Mouse (Mus musculus) CH12F3 (cell line): ENCODE data around the gene Tmprss11a.

ENCODE experiments used
- in situ Hi-C: fragments of 300-500 bp; cut with MboI; formaldehyde crosslinking; loops from 2 replicates; pipeline ENCODE4 v1.14.3; 2020; ENCODE audit warnings: low sequenced_read_pairs

Gene Tmprss11a

DNA sequence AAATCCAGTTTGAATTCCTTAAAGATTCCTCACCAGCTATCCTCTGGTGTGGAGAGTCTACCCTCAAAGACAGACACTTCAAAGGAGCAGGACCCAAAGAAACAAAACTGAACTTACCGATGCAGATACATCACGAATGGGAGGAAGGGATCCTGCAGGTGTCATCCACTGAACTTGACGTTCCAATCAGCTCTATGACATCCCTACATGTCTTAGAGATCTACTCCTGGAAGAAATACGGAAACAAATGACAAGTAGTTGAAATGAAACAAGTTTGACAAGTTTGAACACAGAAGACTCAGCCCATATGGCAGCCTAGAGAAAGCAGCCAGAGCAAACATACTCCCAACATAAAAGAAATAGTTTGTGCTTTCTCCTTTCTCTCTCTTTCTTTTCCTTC is at the start of gene Tmprss11a:
Tmprss11a (minus strand) TSS at position 101 of the 400 bp plus-strand sequence.
- in situ Hi-C loops: no loop called here

DNA sequence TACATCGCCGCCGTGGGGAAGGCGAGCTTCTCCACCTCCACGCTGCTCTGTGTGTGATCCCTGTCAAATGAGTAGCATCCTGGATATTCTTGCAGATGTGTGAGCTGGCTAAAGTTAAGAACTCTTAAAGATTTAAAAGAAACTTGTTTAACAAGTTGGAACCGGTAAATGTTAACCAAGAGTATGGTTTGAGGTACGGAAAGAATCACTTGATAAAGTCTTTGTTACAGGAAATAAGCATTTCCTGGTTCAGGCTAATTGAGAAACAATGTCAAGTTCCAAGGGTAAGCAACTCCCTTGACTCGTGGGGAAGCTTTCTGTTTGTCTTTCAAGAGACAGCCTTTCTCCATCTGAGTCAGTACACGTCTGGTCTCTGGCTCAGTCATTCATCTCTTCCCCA is 49.7 kb upstream of the Tmprss11a start, which contains the start of gene Tmprss11g:
Tmprss11g (minus strand) TSS at position 101 of the 400 bp plus-strand sequence.
- in situ Hi-C loops: no loop called here

DNA sequence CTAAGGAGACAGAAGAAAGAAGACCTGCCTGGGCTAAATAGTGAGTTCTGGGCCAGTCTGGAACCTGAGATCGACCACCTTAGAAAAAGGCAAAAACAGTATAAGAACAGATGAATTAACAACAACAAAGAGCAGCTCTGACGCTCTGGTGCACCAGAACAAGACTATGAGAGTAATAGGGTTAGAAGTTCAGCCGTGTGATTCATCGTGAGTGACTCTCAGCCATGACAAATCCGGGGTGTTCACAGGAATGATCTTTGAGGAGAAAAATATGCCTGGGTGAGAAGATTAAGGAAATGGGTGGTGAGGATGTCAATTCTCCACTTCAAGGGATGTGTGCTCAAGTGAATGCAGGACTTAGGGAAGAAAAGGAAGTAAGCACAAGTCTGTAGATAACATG is 42.7 kb upstream of the Tmprss11a start:
- in situ Hi-C loops: no loop called here

DNA sequence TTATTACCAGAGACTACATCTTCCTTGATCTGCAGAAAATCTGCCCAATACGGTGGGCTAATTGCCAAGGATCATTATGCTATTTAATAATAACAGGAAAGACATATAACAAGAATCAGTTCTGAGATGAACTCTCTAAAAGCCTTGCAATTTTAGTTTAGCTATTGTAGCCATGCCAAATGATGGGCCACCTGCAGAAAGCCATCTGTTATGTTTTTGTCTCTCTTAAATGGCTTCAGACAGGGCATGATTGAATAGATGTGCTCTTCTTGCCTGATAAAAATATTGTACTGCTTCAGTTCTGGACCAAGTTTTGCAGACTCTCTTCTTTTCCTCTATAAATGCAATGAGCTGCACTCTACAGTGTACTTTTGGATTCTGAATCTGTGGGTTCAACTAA is 24.7 kb upstream of the Tmprss11a start:
- in situ Hi-C loops: no loop called here

DNA sequence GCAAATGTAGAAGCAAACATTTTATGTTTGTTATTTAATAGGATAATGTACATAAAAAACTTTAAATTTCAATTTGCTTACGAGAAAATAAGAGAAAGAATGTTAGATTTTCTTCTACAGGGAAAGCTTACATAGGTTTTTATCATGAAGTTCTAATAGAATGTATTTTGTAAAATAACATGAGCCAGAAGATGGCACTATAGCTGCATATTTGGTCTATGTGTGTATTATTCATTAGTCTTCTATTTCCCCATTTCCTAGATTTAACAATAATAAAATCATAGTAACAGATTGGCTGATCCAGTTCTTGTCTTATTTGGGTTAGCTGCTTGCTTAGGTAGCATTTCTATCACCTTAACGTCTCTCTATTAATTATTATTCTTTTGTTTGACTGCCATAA is 13.8 kb upstream of the Tmprss11a start:
- in situ Hi-C loops: no loop called here

DNA sequence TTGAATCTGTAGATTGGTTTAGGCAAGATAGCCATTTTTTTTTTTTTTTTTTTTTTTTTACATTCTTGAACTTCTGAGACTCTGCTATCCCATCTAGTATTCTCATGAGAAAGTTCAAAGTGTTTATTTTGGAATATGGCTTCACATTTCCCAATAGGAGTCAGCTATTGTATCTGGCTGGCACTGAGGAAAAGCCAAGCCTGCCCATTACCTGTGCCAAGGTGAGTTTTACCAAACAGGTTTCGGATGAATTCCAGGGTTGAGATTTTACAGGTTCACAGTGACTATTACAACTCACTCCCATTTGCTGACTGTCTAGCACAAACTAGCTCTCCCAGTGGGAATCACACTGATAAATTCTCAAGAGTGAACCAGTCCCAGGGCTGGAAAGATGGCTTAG is 13.2 kb upstream of the Tmprss11a start:
- in situ Hi-C loops: no loop called here

DNA sequence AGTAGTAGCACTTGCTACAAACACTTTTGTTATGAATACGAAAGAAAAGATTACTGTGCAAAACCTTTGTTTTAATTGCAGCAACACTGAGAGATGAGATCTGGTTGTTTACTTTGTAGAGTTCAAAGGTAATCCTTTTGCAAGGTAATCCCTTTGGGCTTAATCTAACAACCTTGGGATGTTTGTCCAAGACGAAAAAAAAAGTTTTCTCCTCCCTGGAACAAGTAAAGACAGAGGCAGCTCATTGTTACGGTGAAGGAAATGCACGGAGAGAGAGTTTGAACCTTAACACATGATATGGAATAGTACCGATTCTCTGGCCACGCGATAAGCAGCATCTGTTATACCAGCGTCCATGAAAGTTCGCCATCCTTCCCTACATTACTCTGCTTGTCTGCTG is 5.1 kb upstream of the Tmprss11a start:
- in situ Hi-C loops: no loop called here

DNA sequence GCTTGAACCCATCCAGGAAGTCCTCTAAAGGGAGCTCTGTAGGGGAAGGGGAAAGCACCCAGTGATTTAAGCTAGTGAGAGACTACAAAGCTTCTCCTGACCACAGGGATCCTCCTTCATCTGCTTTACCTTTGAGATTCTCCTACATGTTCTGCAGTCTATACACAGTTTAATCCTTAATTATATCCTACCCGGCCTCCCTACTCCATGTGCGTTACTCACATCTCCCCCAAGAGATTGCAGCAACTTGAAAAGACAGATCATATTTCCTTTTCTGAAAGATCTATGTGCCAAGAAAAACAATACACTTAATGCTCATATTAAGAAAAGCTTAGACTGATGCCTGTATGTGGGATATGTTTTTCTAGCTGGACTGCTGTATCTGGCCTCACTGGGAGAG is 29.5 kb downstream of the Tmprss11a start:
- in situ Hi-C loops: no loop called here

DNA sequence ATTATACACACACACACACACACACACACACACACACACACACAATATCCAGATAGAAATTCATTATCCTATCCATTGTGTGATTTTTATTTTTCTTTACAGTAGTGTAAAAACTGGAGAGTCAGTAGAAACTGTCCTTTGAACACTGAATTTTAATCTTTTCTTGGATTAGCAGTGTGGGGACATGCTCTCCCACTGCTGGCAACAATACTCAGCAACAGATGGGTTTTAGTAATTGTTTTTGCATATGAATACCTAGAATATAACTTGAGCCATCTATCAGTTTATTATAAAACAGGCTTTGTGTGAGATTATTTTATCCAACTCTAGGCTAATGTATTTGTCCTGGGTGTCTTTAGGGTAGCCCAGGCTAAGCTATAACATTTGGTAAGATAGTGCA is 30.2 kb downstream of the Tmprss11a start:
- in situ Hi-C loops: no loop called here

DNA sequence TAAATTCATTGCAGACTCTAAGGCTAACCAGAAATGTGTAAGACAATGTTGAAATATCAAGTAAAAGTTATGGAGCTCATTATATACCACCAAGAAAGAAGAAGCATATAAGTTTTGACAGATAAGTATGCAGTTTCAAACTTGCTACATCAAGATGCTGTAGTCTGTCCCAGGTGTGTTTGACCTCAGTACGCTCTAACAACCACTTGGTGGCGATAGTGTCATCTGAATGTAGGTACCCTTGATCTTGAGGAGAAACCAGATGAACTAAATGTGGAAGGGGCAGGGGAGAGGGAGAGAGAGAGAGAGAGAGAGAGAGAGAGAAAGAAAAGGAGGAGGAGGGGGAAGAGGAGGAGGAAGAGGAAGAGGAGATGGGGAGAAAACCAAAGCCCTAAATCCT is 36.1 kb downstream of the Tmprss11a start:
- in situ Hi-C loops: no loop called here

DNA sequence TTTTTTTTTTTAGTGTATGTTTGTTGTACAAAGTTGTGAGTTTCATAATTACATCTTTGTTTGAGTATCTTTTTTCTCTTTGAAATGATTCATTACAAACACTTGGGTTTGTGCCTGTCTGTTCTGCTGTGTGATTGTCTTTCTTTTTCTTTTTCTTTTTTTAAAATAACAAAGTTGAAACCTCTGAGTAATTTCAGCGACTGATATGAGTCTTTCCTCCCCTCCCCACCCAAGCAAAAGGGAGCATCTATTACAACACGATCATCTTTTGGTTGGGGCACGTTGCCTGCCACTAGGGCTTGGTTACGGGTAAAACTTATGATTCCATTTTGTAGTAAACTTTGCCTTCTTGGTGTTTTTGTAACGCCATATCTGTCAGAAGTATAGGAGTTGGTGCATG is 37.7 kb downstream of the Tmprss11a start:
- in situ Hi-C loops: no loop called here

DNA sequence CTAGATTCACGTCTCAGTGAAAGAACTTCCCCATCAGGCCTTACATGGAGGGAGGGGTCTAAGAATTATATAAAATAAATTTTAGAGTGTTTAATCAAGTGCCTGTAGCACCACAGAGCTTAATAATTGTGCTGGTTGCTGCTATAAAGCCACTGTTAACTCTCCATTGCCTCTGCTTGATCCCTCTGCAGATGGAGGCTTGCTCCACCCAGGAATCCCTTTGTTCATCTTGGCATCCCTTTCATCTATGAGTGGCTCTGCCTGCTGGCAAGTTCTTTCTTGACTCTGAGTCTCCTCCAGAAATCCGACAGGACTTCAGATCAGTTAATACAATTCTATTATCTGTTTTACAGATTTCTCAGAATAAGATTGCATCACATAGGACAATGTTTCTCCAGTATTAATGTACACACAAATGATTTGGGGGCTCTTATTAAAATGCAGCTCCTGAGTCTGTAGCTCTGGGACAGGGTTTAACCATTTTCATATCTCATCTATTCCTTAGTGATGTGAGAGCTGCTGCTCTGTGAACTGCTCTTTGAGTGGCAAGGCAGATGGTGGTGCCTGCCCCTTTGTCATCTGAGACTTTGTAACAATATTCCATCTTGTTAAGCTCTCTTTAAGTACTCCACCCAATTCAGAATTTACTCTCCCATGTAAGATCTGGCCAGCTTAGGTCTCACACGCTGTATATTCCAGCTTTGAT is 47.3 kb downstream of the Tmprss11a start:
- in situ Hi-C loops: no loop called here

DNA sequence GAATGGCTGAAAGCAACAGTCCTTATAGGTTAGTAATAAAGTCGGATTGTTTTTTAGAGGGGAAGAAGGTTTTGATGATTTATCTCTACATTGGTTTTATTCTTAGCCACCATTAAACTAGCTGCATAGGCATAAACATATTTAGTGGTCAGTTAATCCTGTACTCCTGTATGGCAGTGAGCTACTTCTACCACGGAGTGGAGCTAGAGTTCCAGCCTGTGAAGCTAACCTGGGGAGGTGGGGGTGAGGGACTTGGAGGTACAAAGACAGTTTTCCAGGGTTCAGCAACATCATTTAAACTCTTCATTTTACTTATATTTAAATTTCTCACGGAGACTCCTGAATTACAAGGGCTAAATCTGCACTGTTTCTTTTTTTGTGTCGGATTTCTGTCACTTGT is 49.3 kb downstream of the Tmprss11a start:
- in situ Hi-C loops: no loop called here

DNA sequence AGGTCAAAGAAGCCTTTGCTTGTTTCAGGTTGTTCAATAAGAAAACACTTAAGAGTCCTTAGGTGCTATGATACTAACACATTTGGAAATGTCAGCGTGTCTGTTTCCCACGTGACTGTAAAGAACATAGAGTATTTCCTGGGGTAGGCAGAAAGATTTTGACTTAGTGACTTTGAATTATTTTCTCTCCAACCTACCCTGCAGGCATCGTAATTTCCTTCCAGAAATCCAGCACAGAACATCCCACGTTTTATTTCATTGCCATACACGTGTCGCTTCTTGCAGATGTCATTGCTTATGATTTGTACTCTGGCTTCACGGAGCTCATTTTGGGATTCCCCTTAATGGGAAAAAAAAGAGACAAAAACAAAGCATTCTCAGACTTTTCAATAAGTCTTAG is 54.5 kb downstream of the Tmprss11a start:
- in situ Hi-C loops: no loop called here

DNA sequence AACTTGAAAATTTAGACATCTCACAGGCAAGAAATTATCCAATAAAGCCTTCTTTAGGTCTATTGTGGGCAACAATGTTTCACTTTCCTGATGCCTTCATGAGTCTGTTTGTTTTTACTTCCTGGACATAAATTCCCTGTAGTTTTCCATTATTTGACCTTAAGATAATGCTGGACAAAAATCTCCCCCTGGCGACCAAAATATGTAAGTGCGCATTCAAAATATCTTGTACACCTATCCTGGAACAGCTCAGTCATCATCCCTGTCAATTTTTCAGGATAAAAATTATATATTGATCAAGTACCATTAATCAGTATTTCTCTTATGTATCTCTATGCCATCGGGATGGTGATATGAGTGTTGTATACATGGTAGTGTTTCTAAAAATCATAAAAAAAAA is 58.0 kb downstream of the Tmprss11a start:
- in situ Hi-C loops: no loop called here

DNA sequence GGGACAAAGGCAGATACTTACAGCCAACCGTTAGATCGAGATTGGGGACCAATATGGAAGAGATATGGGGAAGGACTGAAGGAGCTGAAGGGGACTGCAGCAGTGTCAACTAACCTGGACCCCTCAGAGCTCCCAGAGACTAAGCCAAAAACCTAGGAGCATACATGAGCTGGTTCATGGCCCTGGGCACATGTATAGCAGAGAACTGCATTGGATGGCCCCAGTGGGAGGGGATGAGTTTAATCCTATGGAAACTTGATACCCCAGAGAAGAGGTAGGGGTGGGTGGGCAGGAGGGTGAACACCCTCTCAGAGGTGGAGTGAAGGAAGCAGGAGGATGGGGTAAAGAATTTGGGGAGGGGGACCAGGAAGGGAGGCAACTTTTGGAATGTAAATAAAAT is 60.8 kb downstream of the Tmprss11a start:
- in situ Hi-C loops: no loop called here

DNA sequence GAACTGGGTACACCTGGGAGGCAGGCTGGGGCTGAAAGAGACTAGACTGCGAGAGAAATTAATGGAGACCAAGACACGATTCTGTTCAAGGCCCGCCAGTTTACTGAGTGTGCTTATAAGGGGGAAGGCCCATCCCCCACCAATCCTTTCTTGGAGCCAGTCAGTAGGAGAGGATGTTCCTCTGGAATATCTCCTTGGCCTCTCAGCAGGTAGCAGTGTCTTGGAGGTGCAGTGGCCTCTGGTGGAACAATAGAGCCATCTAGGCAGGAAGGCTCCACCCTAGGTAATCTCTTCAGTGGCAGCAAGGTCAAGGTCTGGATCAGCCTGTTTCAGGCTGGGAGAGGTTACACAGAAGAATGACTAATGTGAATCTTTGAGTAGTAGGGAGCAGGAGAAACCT is 61.6 kb downstream of the Tmprss11a start:
- in situ Hi-C loops: no loop called here

DNA sequence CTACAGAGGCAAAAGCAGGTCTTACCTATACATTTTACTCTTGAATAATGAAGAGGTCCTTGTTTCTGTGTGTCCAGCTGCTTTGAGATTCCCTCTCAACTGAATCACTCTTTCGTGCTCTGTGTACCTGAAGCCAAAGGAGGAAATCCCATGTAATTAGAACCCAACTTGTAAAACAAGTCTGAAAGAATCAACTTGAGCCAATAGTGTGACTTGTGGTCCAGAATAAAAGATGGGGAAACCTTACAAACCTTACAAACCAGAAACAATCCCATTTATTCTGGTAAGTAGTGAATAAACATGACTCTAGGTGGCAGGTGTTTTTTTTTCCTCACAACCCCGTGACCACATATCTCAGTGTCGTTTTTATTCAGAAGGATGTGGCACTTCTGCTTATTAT is 95.5 kb downstream of the Tmprss11a start, which contains the start of gene Tmprss11d:
Tmprss11d (minus strand) TSS at position 101 of the 400 bp plus-strand sequence.
- in situ Hi-C loops: no loop called here
